Mouse (Mus musculus): Measurements from ENCODE around the gene Deup1.

Deup1 gene

GRCm38 (mm10) chr9:15627785-15628287, at the start of gene Deup1:
Deup1 (minus strand) TSS chr9:15627933.
- no peak for DNase-seq (ENCODE audit: low read depth, low spot score)

DNA sequence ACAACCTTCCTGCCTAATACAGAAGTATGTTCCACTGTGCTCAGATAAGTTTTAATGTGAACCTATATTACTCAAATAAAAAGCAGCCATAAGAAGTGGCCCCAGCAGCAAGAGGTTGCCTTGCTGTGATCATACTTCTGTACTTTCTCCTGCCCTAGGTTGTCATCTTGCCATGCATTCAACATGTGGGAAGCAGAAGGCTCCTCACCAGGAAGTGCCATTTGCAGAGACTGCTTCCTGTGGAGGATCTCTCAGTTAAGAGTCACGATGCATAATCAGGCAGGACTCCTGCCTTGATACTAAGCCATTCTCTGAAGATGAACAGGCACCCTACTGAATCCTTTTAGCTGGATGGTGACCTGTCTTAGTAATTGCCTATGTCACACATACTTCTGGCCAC, 44.5 kb upstream of the Deup1 start:
- no peak for DNase-seq (ENCODE audit: low read depth, low spot score)

GRCm38 (mm10) chr9:15670002-15670527, 42.3 kb upstream of the Deup1 start:
- DNase-seq (ENCODE audit: low read depth, low spot score) = no peak

DNA sequence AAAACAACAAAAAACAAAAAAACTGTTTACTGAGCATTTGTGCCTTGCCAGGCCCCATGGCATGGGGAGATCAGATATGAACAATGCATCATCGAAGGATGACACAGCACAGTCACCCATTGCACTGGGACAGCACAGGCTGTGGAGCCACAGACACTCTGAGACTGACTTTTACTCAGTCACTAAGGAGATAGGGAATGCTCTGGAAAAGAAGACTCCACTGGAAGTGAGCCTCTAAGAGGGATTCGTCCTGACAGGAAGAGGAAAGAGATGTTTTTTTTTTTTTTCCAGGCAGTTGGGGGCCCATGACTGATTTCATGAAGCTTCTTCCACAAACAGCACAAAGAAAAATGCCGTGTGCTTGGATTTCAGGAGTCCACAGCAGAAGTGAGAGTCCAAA, 41.7 kb upstream of the Deup1 start:
- no peak for DNase-seq (ENCODE audit: low read depth, low spot score)

DNA sequence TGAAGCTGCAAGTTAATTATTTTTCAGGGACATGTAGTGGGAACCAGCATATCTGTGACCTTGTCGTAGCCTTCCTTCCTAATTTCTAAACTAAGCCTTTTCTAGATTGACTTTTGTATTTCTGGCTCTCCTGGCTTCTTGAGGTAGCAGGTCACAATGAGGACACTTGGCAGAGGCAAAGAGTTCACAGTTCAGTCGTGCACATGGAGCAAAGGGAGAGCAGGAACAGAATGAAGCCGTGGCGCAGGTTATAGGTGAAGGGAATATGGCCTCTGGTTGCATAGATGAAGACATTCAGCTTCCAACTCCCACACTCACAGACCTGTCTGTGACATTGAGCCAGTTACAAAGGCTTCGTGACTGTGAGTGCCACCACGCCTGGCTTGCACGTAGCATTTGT, 36.9 kb upstream of the Deup1 start:
- DNase-seq (ENCODE audit: low read depth, low spot score) = no peak

DNA sequence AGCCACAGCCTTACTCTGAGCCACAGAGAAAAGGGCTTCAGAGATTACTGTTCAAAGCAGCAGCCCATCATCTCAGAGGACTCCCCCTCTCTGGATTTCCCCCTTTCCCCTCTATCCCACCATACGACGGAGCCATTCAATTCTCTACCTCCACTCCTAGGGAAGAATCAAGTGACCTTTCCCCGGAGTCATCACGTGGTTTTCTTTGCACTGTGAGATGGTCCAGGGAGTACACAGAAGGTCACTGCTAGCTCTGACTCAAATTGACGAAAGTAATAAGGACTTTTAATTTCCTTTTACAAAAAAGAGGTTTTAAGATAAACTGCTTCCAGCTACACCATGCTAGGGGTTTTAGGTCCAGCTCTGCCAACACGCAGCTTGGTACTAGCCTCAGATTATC, 31.3 kb upstream of the Deup1 start:
- no peak for DNase-seq (ENCODE audit: low read depth, low spot score)

DNA sequence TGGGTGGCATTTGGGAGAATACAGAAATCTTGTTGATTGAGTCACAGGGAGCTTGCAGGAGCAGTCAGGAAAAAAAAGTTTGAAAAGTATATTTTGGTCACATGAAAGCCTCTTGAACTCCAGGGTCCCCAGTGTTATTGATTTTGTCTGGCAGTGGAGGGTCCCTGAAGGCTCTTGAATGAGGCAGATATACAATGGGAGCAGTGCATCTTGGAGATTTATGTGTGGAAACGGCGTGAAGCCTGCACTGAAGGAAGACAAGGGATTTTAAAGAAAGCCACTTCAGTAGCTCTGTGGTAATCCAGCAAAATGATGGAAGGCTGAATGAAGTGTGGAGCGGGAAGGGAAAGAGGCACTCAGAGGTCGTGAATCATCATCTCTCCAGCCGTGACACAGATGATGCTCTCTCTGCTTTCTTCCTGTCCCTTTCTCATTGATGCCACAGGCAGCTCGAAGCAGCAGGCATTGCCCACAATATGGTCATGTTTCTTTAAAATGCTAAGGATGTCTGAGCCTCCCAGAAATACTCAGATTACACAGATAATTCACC, 30.6 kb upstream of the Deup1 start:
- no peak for DNase-seq (ENCODE audit: low read depth, low spot score)

- DNase-seq (ENCODE audit: low read depth, low spot score) = no peak
Observed at GRCm38 (mm10) chr9:15653036-15653435, 25.3 kb upstream of the Deup1 start.

- no peak for DNase-seq (ENCODE audit: low read depth, low spot score)
Observed at GRCm38 (mm10) chr9:15649977-15650376, 22.2 kb upstream of the Deup1 start.

DNA sequence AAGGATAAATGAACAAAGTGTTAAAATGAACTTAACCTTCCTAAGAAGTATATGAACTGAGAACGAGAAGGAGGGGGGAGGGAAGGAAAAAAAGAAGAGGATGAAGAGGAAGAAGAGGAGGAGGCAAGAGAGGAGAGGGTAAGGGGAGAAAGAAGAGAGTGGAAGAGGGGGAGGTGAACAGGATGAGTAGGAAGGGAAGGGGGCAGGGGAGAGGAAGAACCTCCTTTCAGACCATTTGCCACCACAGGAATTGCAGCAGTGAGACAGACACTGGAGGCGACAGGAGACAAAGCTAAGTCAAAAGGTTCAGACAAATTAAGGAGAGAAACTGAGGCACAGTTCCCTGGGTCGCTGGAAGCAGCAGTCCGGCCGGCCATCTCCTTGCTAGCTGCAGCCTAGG, 349 bp downstream of the Deup1 start:
- DNase-seq (ENCODE audit: low read depth, low spot score) = no peak

DNA sequence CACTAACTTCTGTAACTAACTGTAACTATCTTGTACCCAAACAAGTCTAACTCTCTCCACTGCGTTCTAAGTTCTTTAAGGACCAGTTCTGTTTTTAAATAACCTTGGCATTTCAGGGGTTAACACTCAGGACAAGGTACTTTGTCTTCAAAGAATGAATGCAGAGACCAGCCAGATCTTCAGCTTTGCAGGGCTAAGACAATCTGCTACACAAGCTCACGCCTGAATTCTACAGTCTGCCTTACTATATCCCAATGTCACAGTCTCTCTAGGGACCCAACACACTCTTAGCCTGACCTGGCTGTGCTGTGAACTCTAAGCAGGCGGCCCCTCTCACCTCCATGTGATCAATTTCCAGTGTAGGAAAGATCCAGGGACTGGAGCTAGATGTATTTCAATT, 3.0 kb downstream of the Deup1 start:
- DNase-seq (ENCODE audit: low read depth, low spot score) = no peak

DNA sequence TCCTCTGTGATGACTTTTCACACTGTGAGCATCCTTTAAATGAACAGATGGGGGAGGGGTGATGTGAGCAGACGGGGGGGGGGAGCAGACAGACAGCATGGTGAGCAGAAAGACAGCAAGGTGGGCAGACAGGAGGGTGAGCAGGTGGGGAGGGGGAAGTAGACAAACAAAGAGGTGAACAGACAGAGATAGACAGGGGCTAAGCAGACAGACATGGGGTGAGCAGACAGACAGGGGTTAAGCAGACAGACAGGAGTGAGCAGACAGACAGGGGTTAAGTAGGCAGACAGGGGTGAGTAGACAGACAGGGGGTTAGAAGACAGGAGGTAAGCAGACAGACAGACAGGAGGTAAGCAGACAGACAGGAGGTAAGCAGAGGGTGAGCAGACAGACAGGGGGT, 8.0 kb downstream of the Deup1 start:
- DNase-seq (ENCODE audit: low read depth, low spot score) = no peak

DNA sequence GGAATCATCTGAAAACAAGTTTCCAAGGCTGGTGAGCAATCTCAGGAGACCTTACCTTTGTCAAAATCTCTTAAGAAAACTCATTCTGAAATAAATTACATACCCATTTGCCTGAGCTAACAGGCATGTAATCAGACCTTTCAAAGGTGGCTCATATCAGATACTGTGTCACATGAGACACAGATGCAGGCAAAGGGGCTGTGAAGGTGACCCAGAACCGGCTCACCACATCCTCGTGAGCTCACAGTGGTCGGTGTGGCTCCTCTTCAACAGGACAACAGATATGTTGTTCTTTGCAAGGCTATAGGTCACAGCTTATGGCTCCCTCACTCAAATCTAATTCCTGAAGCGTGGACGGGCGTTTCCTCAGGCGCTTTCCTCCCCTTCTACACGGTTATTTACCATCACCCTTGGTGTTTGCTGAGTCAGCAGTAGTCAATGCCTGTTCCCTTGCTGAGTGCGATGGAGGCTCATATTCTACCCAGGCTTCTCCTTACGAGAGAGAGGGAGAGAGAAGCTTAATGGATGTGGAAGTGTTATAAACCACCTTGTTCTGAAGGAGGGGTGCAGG, 8.6 kb downstream of the Deup1 start:
- DNase-seq (ENCODE audit: low read depth, low spot score) = no peak

GRCm38 (mm10) chr9:15617061-15617460, 10.7 kb downstream of the Deup1 start:
- DNase-seq (ENCODE audit: low read depth, low spot score) = no peak

GRCm38 (mm10) chr9:15616471-15616870, 11.3 kb downstream of the Deup1 start:
- DNase-seq (ENCODE audit: low read depth, low spot score) = no peak

GRCm38 (mm10) chr9:15609280-15609930, 18.3 kb downstream of the Deup1 start:
- DNase-seq (ENCODE audit: low read depth, low spot score) = no peak

DNA sequence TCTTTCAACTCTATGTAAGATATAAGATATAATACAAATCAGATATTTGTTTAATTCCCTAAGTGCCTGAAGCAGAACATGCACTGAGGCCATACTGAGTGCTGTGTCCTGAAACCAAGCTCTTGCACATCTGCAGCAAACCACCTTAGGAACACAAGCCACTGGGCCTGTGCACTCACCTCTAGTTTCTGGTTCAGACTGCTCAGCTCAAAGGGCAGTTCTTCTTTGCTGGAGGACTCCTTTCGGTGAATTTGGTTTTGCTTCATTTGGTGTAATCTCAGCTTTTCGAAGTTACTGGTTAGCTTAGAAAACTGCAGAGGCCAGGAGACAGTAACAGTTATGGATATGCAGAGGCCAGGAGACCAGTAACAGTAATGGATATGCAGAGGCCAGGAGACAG, 20.1 kb downstream of the Deup1 start:
- no peak for DNase-seq (ENCODE audit: low read depth, low spot score)

GRCm38 (mm10) chr9:15603156-15603555, 24.6 kb downstream of the Deup1 start:
- DNase-seq (ENCODE audit: low read depth, low spot score) = no peak

GRCm38 (mm10) chr9:15600859-15601540, 26.7 kb downstream of the Deup1 start:
- DNase-seq (ENCODE audit: low read depth, low spot score) = no peak

DNA sequence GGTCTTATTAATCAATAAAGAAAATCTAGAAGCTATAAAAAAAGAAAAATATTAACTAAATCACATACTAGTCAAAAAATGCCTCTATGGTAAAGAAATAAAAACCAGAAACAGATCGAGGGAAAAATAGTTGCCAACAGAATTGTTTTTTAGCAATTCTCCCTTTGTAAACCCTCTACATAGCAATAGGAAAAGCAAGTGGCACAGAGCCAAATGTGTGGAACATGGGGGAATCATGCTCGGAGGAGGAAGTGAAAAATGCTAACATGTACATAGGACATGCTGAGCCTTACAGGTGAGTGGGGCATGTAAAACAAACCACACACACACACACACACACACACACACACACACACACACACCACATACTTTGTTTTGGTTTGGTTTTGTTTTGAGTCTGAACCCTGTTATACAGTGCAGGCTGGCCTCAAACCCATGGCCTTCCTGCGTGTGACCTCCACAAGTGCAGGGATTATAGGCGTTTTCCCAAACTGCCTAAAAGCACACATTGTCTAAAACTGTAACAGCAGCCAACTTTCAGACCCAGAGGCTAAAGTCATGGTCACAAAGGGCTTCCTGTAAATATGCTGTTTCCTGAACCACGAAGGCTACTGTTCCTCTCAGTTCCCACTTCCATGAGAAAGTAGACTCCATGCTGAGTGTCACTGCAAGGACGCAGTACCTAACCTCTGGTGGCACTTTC, 27.4 kb downstream of the Deup1 start:
- no peak for DNase-seq (ENCODE audit: low read depth, low spot score)

GRCm38 (mm10) chr9:15596598-15596997, 31.1 kb downstream of the Deup1 start:
- DNase-seq (ENCODE audit: low read depth, low spot score) = no peak

- no peak for DNase-seq (ENCODE audit: low read depth, low spot score)
Observed at GRCm38 (mm10) chr9:15594148-15594547, 33.6 kb downstream of the Deup1 start.

All from retina, adult 2 months (tissue).